Mouse (Mus musculus) stomach, embryonic 14.5 days (tissue): ENCODE data around the gene Phldb3. TPM values are rescaled to one million over a fixed set of nuclear protein-coding genes. Genes with fewer than 3 reads are reported as not detected.

Experiments used
- ATAC-seq: fragments of 200-750 bp; cut with Nextera tagmentation; 2 replicates; pipeline ENCODE4 v1.8.0; 2017; ENCODE audit warnings: low read depth, moderate TSS enrichment; ENCODE audit not compliant: insufficient number of reproducible peaks, insufficient read depth, low FRiP score
- H3K27ac ChIP-seq: fragments of 300-500 bp; sonication (generic); 2 replicates; pipeline ENCODE4 v1.5.1; 2014; ENCODE audit warnings: mild to moderate bottlenecking, low read length, moderate library complexity, mixed read lengths
- H3K27me3 ChIP-seq: fragments of 300-500 bp; sonication (generic); 2 replicates; pipeline ENCODE4 v1.6.1; 2014; ENCODE audit warnings: low read length, control low read depth, mixed read lengths; ENCODE audit not compliant: control insufficient read depth, insufficient read depth
- H3K36me3 ChIP-seq: fragments of 300-500 bp; sonication (generic); 2 replicates; pipeline ENCODE4 v1.6.1; 2014; ENCODE audit warnings: mild to moderate bottlenecking, control low read depth, low read length, moderate library complexity, mixed read lengths; ENCODE audit not compliant: control insufficient read depth, insufficient read depth
- H3K4me1 ChIP-seq: fragments of 300-500 bp; sonication (generic); 2 replicates; pipeline ENCODE4 v1.6.1; 2014; ENCODE audit warnings: low read length, control low read depth, mixed read lengths; ENCODE audit not compliant: control insufficient read depth, insufficient read depth
- H3K4me2 ChIP-seq: fragments of 300-500 bp; sonication (generic); replicated peaks from 2 replicates; pipeline ENCODE4 v1.6.1; 2014; ENCODE audit warnings: low read depth, low read length, control low read depth
- H3K4me3 ChIP-seq: fragments of 300-500 bp; sonication (generic); 2 replicates; pipeline ENCODE4 v1.5.1; 2014; ENCODE audit warnings: low read depth, low read length, control low read depth
- H3K9ac ChIP-seq: fragments of 300-500 bp; sonication (generic); replicated peaks from 2 replicates; pipeline ENCODE4 v1.6.1; 2014; ENCODE audit warnings: low read depth, mild to moderate bottlenecking, control low read depth, low read length, moderate library complexity, mixed read lengths
- H3K9me3 ChIP-seq: fragments of 300-500 bp; sonication (generic); 2 replicates; pipeline ENCODE4 v1.6.1; 2016; ENCODE audit warnings: low read depth, low read length, control low read depth; ENCODE audit not compliant: control insufficient read depth
- WGBS: fragments of 180-500 bp; shearing (Covaris S2); extraction: QIAGEN DNeasy Blood & Tissue Kit; methylation state at CpG from one replicate; pipeline ENCODE4 v1.1.7; 2014; 5-methylcytosine and 5-hydroxymethylcytosine counted together
- polyA plus RNA-seq: library from polyadenylated mRNA; unstranded; fragments of >200 nt; fragmentation: Nextera tagmentation; extraction: Ambion mirVana; gene quantifications from 2 replicates; pipeline ENCODE4 v1.2.1, GENCODE M21; 2014

The Phldb3 gene
- polyA plus RNA-seq, 1 experiment from 2014 or later, result 1.1 TPM

- no peak overlapping the region for H3K9ac ChIP-seq
- ATAC-seq, result no peak
- no peak overlapping the region for H3K4me2 ChIP-seq
- no peaks in the 10 kb centered on the region for H3K9me3 ChIP-seq
- H3K27me3 ChIP-seq, result no peaks in the 10 kb centered on the region
- no peak overlapping the region for H3K27ac ChIP-seq
- H3K36me3 ChIP-seq, result no peaks in the 10 kb centered on the region
- no peak overlapping the region for H3K4me3 ChIP-seq
- 90% methylated on average over 23 of the region's 23 CpGs for WGBS
- H3K4me1 ChIP-seq, result no peaks in the 10 kb centered on the region
Observed at GRCm38 (mm10) chr7:24671944-24672439, 61.4 kb downstream of the Phldb3 start.

GRCm38 (mm10) chr7:24676575-24676974 lies 66.0 kb downstream of the Phldb3 start, which contains the start of gene Tex101:
Tex101 (minus strand) TSS chr7:24676675.
- no peaks in the 10 kb centered on the region for H3K9me3 ChIP-seq
- no peaks in the 10 kb centered on the region for H3K27me3 ChIP-seq
- no peak within 1 kb of the TSS for H3K4me3 ChIP-seq
- H3K36me3 ChIP-seq, result no peaks in the 10 kb centered on the region
- H3K4me1 ChIP-seq, result no peaks in the 10 kb centered on the region
- no peak for ATAC-seq
- H3K27ac ChIP-seq, result no peak within 1 kb of the TSS
- no peak within 1 kb of the TSS for H3K9ac ChIP-seq
- 91% methylated on average over 9 of the region's 9 CpGs for WGBS
- no peak within 1 kb of the TSS for H3K4me2 ChIP-seq

Other genes with a start within 250 kb of the Phldb3 start
- gene Kcnn4, start 240.5 kb upstream of the Phldb3 start, polyA plus RNA-seq, result 2.4 and 3.0 TPM in 2 replicates
- gene Smg9, start 211.1 kb upstream of the Phldb3 start, polyA plus RNA-seq, result 23.2 and 26.6 TPM in 2 replicates
- gene Irgc1, start 158.5 kb upstream of the Phldb3 start, polyA plus RNA-seq, result not detected in 2 replicates
- 12.6 and 14.7 TPM in 2 replicates for gene Plaur, start 148.3 kb upstream of the Phldb3 start, polyA plus RNA-seq
- gene Cadm4, start 128.7 kb upstream of the Phldb3 start, polyA plus RNA-seq, result 1.4 and 1.5 TPM in 2 replicates
- gene Zfp428, start 103.8 kb upstream of the Phldb3 start, polyA plus RNA-seq, result 28.5 and 30.9 TPM in 2 replicates
- 0.21 and 0.29 TPM in 2 replicates for gene AC161166.1, start 98.3 kb upstream of the Phldb3 start, polyA plus RNA-seq
- gene Irgq, start 80.1 kb upstream of the Phldb3 start, polyA plus RNA-seq, result 8.9 and 9.0 TPM in 2 replicates
- gene Pinlyp, start 64.6 kb upstream of the Phldb3 start, polyA plus RNA-seq, result 0.73 and 1.3 TPM in 2 replicates
- gene Xrcc1, start 64.5 kb upstream of the Phldb3 start, polyA plus RNA-seq, result 93.0 and 110 TPM in 2 replicates
- 36.6 and 40.1 TPM in 2 replicates for gene Ethe1, start 23.2 kb upstream of the Phldb3 start, polyA plus RNA-seq
- 3.5 and 4.0 TPM in 2 replicates for gene Zfp575, start 23.1 kb upstream of the Phldb3 start, polyA plus RNA-seq
- gene Lypd3, start 25.8 kb downstream of the Phldb3 start, polyA plus RNA-seq, result 9.8 and 13.7 TPM in 2 replicates
- not detected in 2 replicates for gene Tex101, start 65.9 kb downstream of the Phldb3 start, polyA plus RNA-seq
- not detected in 2 replicates for gene BC049730, start 98.5 kb downstream of the Phldb3 start, polyA plus RNA-seq
- not detected in 2 replicates for gene Gm4763, start 116.1 kb downstream of the Phldb3 start, polyA plus RNA-seq
- 0.67 and 1.3 TPM in 2 replicates for gene Cd177, start 149.5 kb downstream of the Phldb3 start, polyA plus RNA-seq
- not detected in 2 replicates for gene Ceacam10, start 166.4 kb downstream of the Phldb3 start, polyA plus RNA-seq